Mouse (Mus musculus) midbrain, postnatal 0 days (tissue): ENCODE measurements around the gene Memo1. TPM values are rescaled to one million over a fixed set of nuclear protein-coding genes. Genes with fewer than 3 reads are reported as not detected.
"Not testable (repeated sequence)": the region's sequence is repeated elsewhere in the genome, so short reads cannot be mapped to it uniquely, and the experiment has no call there.

Experiments used
- ATAC-seq: fragments of 200-750 bp; cut with Nextera tagmentation; 2 replicates; pipeline ENCODE4 v1.8.0; 2017; ENCODE audit warnings: moderate number of reproducible peaks, mild to moderate bottlenecking, moderate TSS enrichment, moderate library complexity; ENCODE audit not compliant: low FRiP score
- DNase-seq: peaks from one replicate; pipeline ENCODE4 v3.0.0-alpha.2; 2015; ENCODE audit warnings: low spot score
- H3K27ac ChIP-seq: fragments of 300-500 bp; sonication (generic); 2 replicates; pipeline ENCODE4 v1.5.1; 2014; ENCODE audit warnings: low read depth, mild to moderate bottlenecking, low read length, mixed read lengths
- H3K27me3 ChIP-seq: fragments of 300-500 bp; sonication (generic); 2 replicates; pipeline ENCODE4 v1.6.1; 2014; ENCODE audit warnings: low read length, control low read depth, mixed read lengths; ENCODE audit not compliant: insufficient read depth
- H3K36me3 ChIP-seq: fragments of 300-500 bp; sonication (generic); 2 replicates; pipeline ENCODE4 v1.6.1; 2014; ENCODE audit warnings: low read length, control low read depth, mixed read lengths; ENCODE audit not compliant: insufficient read depth
- H3K4me1 ChIP-seq: fragments of 300-500 bp; sonication (generic); 2 replicates; pipeline ENCODE4 v1.6.1; 2014; ENCODE audit warnings: mild to moderate bottlenecking, control low read depth, antibody characterized with exemption, low read length, mixed read lengths; ENCODE audit not compliant: insufficient read depth
- H3K4me2 ChIP-seq: fragments of 300-500 bp; sonication (generic); 2 replicates; pipeline ENCODE4 v1.6.1; 2014; ENCODE audit warnings: low read depth, mild to moderate bottlenecking, low read length, mixed read lengths; ENCODE audit not compliant: poor library complexity, severe bottlenecking
- H3K4me3 ChIP-seq: fragments of 300-500 bp; sonication (generic); 2 replicates; pipeline ENCODE4 v1.5.1; 2014; ENCODE audit warnings: low read depth, mild to moderate bottlenecking, low read length, moderate library complexity
- H3K9ac ChIP-seq: fragments of 300-500 bp; sonication (generic); replicated peaks from 2 replicates; pipeline ENCODE4 v1.6.1; 2014; ENCODE audit warnings: mild to moderate bottlenecking, low read length, moderate library complexity, mixed read lengths; ENCODE audit not compliant: poor library complexity, severe bottlenecking
- H3K9me3 ChIP-seq: fragments of 300-500 bp; sonication (generic); 2 replicates; pipeline ENCODE4 v1.6.1; 2016; ENCODE audit warnings: low read length, control low read depth
- CTCF ChIP-seq: IDR thresholded peaks from 2 replicates; pipeline ENCODE4 v1.5.1; 2016; ENCODE audit warnings: antibody characterized with exemption, mild to moderate bottlenecking
- WGBS: fragments of 180-500 bp; shearing (Covaris S2); extraction: QIAGEN DNeasy Blood & Tissue Kit; methylation state at CpG from one replicate; pipeline ENCODE4 v1.1.7; 2014; 5-methylcytosine and 5-hydroxymethylcytosine counted together
- polyA plus RNA-seq: library from polyadenylated mRNA; unstranded; fragments of >200 nt; fragmentation: Nextera tagmentation; extraction: Ambion mirVana; gene quantifications from 2 replicates; pipeline ENCODE4 v1.2.1, GENCODE M21; 2015
- total RNA-seq: library from RNA; depleted of rRNA; stranded (reverse); fragments of >200 nt; gene quantifications from 2 replicates; pipeline ENCODE4 v1.2.3, GENCODE M21; 2014

Memo1 gene
- total and polyA plus RNA-seq, 2 experiments from 2014 or later, result 37.5 to 45.5 TPM

GRCm38 (mm10) chr17:74328146-74328545 lies 32.8 kb upstream of the Memo1 start:
- DNase-seq, result peak; percentile 65
- H3K4me1 ChIP-seq, H3K36me3 ChIP-seq, H3K27me3 ChIP-seq, ATAC-seq, H3K9me3 ChIP-seq, H3K9ac ChIP-seq, H3K4me2 ChIP-seq, H3K4me3 ChIP-seq, H3K27ac ChIP-seq: not testable (repeated sequence)
- peak; percentile 66 for TF ChIP-seq CTCF
- whole genome bisulfite sequencing, result 52% methylated on average over 2 of the region's 2 CpGs

GRCm38 (mm10) chr17:74327195-74327594 lies 31.9 kb upstream of the Memo1 start:
- DNase-seq, H3K36me3 ChIP-seq, H3K4me3 ChIP-seq, H3K27me3 ChIP-seq, H3K4me1 ChIP-seq, ATAC-seq, H3K27ac ChIP-seq, H3K9me3 ChIP-seq, H3K4me2 ChIP-seq, H3K9ac ChIP-seq: not testable (repeated sequence)
- WGBS, result 90% methylated on average over 7 of the region's 7 CpGs

DNA sequence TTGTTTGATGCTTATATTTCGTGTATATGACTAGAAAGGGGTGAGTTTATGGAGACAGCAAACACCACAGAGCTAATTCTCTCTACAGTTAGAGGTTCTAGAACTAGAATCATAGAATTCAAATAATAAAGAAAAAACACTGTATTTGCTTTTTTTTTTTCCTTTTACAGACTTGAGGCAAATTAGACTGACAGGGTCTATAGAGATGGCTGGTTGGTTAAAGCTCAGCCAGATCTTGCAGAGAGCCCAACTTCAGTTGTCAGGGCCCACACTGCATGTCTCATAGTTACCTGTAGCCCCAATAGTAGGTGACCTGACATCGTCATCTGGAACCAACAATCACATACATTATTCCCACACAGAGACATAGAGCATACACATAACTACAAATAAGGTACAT lies 28.5 kb upstream of the Memo1 start, which contains the start of gene Dpy30:
TSS of gene Dpy30 (minus strand) at position 101 of the 400 bp plus-strand sequence.
- WGBS, result 83% methylated on average over 2 of the region's 2 CpGs
- no peak for ATAC-seq
- H3K4me1 ChIP-seq, result no peaks in the 10 kb centered on the region

DNA sequence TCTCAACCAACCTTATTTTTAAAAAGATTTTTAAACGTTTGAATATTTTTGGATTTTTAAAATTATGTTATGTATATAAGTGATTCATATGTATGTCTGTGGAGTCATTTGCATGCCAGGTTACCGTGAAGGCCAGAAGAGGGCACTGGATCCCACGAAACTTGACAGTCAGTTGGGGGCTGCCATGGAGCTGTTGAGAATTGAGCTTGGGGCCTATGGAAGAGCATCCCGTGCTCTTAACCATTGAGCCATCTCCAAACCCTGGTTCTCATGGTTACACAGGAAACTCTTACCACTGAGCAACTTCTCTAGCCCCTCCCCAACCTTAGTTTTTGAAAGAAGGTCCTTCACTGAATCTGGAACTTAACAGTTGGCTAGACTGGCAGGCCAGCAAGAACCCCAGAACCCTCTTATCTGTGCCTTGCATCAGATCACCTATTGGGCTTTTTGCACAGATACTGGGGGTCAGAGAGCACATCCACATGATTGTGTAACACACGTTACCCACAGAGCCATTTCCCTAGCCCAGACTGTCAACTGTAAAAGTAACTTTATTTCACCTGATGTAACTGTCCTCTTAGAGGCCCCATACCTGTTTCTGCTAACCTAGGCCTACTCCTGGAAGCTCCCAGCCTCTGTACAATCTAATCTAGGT lies 27.2 kb upstream of the Memo1 start:
- H3K4me2 ChIP-seq, result no peak overlapping the region
- H3K36me3 ChIP-seq, result no peaks in the 10 kb centered on the region
- TF ChIP-seq CTCF, result peak; percentile 44
- no peak overlapping the region for H3K27ac ChIP-seq
- no peak overlapping the region for H3K9ac ChIP-seq
- DNase-seq, result no peak
- 50% methylated on average over 5 of the region's 5 CpGs for WGBS
- ATAC-seq, result no peak
- H3K9me3 ChIP-seq, result no peaks in the 10 kb centered on the region
- H3K4me1 ChIP-seq, result no peaks in the 10 kb centered on the region
- H3K27me3 ChIP-seq, result no peaks in the 10 kb centered on the region
- H3K4me3 ChIP-seq, result no peak overlapping the region

More for the DNA sequence above, 28.5 kb upstream of the Memo1 start, which contains the start of gene Dpy30:
- Histone ChIP-seq H3K9me3 (no peaks in the 10 kb centered on the region), H3K27me3 (no peaks in the 10 kb centered on the region), H3K4me3 (no peak within 1 kb of the TSS), H3K27ac (no peak within 1 kb of the TSS), H3K36me3 (no peaks in the 10 kb centered on the region), H3K9ac (no peak within 1 kb of the TSS), H3K4me2 (no peak within 1 kb of the TSS)
- DNase-seq, result no peak
- TF ChIP-seq CTCF, result no peak

- ATAC-seq (no peak), DNase-seq (no peak)
- no peak overlapping the region for H3K9ac ChIP-seq
- H3K4me3 ChIP-seq, result no peak overlapping the region
- TF ChIP-seq CTCF, result 0 out of 2 replicates have a peak, but pooled peaks have one; percentile 24
- no peaks in the 10 kb centered on the region for H3K27me3 ChIP-seq
- 90% methylated on average over 6 of the region's 6 CpGs for WGBS
- no peaks in the 10 kb centered on the region for H3K36me3 ChIP-seq
- H3K4me2 ChIP-seq, result no peak overlapping the region
- peaks cover 3% of the 10 kb centered on the region; the same call in 1 of the 2 replicates for H3K4me1 ChIP-seq
- no peak overlapping the region for H3K27ac ChIP-seq
- H3K9me3 ChIP-seq, result no peaks in the 10 kb centered on the region
Measured at GRCm38 (mm10) chr17:74318721-74319120, 23.4 kb upstream of the Memo1 start.

- no peaks in the 10 kb centered on the region; the same call in 1 of the 2 replicates for H3K36me3 ChIP-seq
- H3K27me3 ChIP-seq, result no peaks in the 10 kb centered on the region
- peak overlapping the region; percentile 47 for H3K4me3 ChIP-seq
- H3K9me3 ChIP-seq, result no peaks in the 10 kb centered on the region
- peak; percentile 96 for ATAC-seq
- H3K9ac ChIP-seq, result peak overlapping the region; percentile 57
- peak; percentile 92 for DNase-seq
- WGBS, result under 1% methylated on average over 48 of the region's 48 CpGs
- TF ChIP-seq CTCF, result no peak; the same call in 1 of the 2 replicates
- H3K4me2 ChIP-seq, result peak overlapping the region; percentile 73
- H3K4me1 ChIP-seq, result peaks cover 3% of the 10 kb centered on the region; the same call in 1 of the 2 replicates
- peak overlapping the region; percentile 73 for H3K27ac ChIP-seq
Measured at GRCm38 (mm10) chr17:74316309-74316863, 21.1 kb upstream of the Memo1 start.
